ENCODE assay signal across 22 mouse cellular contexts in the genomic region with DNA sequence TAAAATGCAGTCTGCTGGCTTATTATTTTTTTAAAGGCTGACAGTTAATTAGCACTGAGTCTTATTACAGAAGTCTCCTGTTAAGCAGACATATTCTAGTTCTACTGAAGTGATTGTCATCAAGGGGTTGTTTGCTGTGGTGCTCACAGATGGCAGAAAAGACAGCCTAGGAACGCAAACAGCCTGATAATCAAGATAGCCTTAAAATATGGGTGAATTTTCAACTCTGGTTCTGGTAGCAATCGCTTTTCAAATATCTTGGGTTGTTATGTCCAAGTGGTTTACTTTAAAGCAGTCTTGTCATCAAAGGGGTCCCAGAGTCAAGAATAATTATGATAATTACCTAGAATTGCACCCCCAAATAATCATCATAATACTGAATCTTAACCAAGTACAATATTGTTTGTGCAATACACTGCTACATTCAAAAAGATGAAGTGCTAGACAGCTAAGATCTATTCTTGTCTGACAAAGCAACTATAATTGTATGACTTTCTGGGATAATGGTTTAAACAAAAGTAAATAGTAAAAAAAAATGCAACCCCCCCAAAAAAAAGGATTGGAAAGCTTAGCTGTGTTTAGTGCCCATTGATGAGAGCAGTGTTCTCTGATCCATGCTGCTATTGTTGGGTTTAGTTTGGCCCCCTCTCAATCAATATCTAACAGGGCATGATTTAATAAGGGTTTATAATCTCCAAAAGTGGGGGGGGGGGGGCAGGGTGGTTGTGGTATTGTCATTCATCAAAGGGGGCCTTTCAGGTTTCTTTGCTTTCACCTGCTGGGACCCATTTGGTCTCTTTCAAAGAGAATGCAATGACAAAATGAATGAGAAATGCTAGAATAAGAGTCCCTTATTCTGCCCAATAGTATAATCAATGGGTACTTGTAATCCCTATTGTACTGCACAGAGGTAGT.
A peak's percentile ranks its signal among the peaks of the same experiment; 100 is the strongest.
DNase-seq lines count a peak whose midpoint lies in the region; ATAC-seq and TF ChIP-seq lines count a peak whose summit lies in the region.
"Had no signal": no experiment of that assay in that cellular context is flagged by ENCODE, and none has a peak within 500 bp of the region (broad histone marks: within the 10 kb centered on the region; RNA-seq: fewer than 3 reads in every experiment).

No protein-coding gene starts in this region.

- H3K27ac ChIP-seq in midbrain, embryonic 11.5 days (ENCODE audit: low read depth, low read length): no peak overlapping the region
- no peak overlapping the region for H3K27ac ChIP-seq in midbrain, embryonic 10.5 days (replicated peaks)
- H3K27ac ChIP-seq in forebrain, embryonic 10.5 days: peak overlapping the region; percentile 85
- peak overlapping the region; percentile 88 for H3K27ac ChIP-seq in forebrain, postnatal 0 days (ENCODE audit: low read depth, low read length)
- H3K27ac ChIP-seq: embryonic facial prominence, embryonic 12.5 days; heart, embryonic 13.5 days; hindbrain, embryonic 15.5 days; intestine, embryonic 15.5 days; kidney, embryonic 15.5 days; limb, embryonic 15.5 days; liver, embryonic 15.5 days had no signal

- peak; percentile 48 for ATAC-seq in midbrain, embryonic 11.5 days (ENCODE audit: low FRiP score)
- peak; percentile 86 for ATAC-seq in forebrain, postnatal 0 days
- ATAC-seq: activated CD4-positive, CD25-positive, alpha-beta regulatory T cell, adult 4 months; CD4-positive, CD25-positive, alpha-beta regulatory T cell, adult 4 months; intestine, embryonic 15.5 days; Patski had no signal

- no peaks in the 10 kb centered on the region for H3K4me1 ChIP-seq in midbrain, embryonic 11.5 days (ENCODE audit: control insufficient read depth, insufficient read depth, low read length)
- H3K4me1 ChIP-seq in midbrain, embryonic 10.5 days: no peaks in the 10 kb centered on the region; the same call in 1 of the 2 replicates
- H3K4me1 ChIP-seq in forebrain, embryonic 10.5 days: peaks cover 79% of the 10 kb centered on the region
- peaks cover 16% of the 10 kb centered on the region for H3K4me1 ChIP-seq in forebrain, postnatal 0 days (ENCODE audit: insufficient read depth)
- H3K4me1 ChIP-seq: embryonic facial prominence, embryonic 12.5 days; heart, embryonic 13.5 days; intestine, embryonic 15.5 days; kidney, embryonic 15.5 days; limb, embryonic 15.5 days; liver, embryonic 15.5 days had no signal

- 65% methylated on average over 2 of the region's 2 CpGs for WGBS in midbrain, embryonic 11.5 days
- WGBS in midbrain, embryonic 10.5 days: 61% methylated on average over 2 of the region's 2 CpGs
- WGBS in forebrain, embryonic 10.5 days: 43% methylated on average over 2 of the region's 2 CpGs
- 19% methylated on average over 2 of the region's 2 CpGs for WGBS in forebrain, postnatal 0 days

- no peaks in the 10 kb centered on the region for H3K27me3 ChIP-seq in midbrain, embryonic 11.5 days (ENCODE audit: control insufficient read depth, insufficient read depth, low read length)
- peaks cover 15% of the 10 kb centered on the region for H3K27me3 ChIP-seq in midbrain, embryonic 10.5 days (ENCODE audit: low read depth, poor library complexity, severe bottlenecking)
- peaks cover 30% of the 10 kb centered on the region for H3K27me3 ChIP-seq in forebrain, embryonic 10.5 days (ENCODE audit: poor library complexity, severe bottlenecking)
- no peaks in the 10 kb centered on the region for H3K27me3 ChIP-seq in forebrain, postnatal 0 days (ENCODE audit: insufficient read depth, low read length)
- H3K27me3 ChIP-seq: embryonic facial prominence, embryonic 12.5 days; hindbrain, embryonic 15.5 days; intestine, embryonic 15.5 days; limb, embryonic 15.5 days; liver, embryonic 15.5 days had no signal

- H3K9ac ChIP-seq in midbrain, embryonic 11.5 days (ENCODE audit: low read length): no peak overlapping the region
- H3K9ac ChIP-seq in forebrain, postnatal 0 days: peak overlapping the region; percentile 14; the same call in 1 of the 2 replicates
- H3K9ac ChIP-seq: embryonic facial prominence, embryonic 12.5 days; heart, embryonic 13.5 days; hindbrain, embryonic 15.5 days; intestine, embryonic 15.5 days; kidney, embryonic 15.5 days; limb, embryonic 15.5 days; liver, embryonic 15.5 days had no signal

- no peak overlapping the region for H3K4me2 ChIP-seq in midbrain, embryonic 11.5 days
- H3K4me2 ChIP-seq in forebrain, postnatal 0 days (ENCODE audit: low read depth): no peak overlapping the region
- H3K4me2 ChIP-seq: embryonic facial prominence, embryonic 12.5 days; heart, embryonic 13.5 days; hindbrain, embryonic 15.5 days; intestine, embryonic 15.5 days; kidney, embryonic 15.5 days; limb, embryonic 15.5 days; liver, embryonic 15.5 days had no signal

- H3K4me3 ChIP-seq in midbrain, embryonic 11.5 days (ENCODE audit: low read depth, low read length): no peak overlapping the region
- H3K4me3 ChIP-seq in midbrain, embryonic 10.5 days: no peak overlapping the region
- no peak overlapping the region for H3K4me3 ChIP-seq in forebrain, embryonic 10.5 days
- H3K4me3 ChIP-seq in forebrain, postnatal 0 days (ENCODE audit: low read depth, low read length): no peak overlapping the region
- H3K4me3 ChIP-seq: embryonic facial prominence, embryonic 12.5 days; erythroblast, embryonic 14.5 days; heart, embryonic 13.5 days; hindbrain, embryonic 15.5 days; intestine, embryonic 15.5 days; kidney, embryonic 15.5 days; limb, embryonic 15.5 days; liver, embryonic 15.5 days had no signal

- no peak for TF ChIP-seq CTCF in forebrain, postnatal 0 days (IDR thresholded peaks at IDR 0.05; ENCODE audit: low read depth)

- H3K9me3 ChIP-seq in midbrain, embryonic 11.5 days (ENCODE audit: control insufficient read depth, low read length): no peaks in the 10 kb centered on the region
- no peaks in the 10 kb centered on the region for H3K9me3 ChIP-seq in midbrain, embryonic 10.5 days (replicated peaks)
- H3K9me3 ChIP-seq in forebrain, embryonic 10.5 days: no peaks in the 10 kb centered on the region
- no peaks in the 10 kb centered on the region for H3K9me3 ChIP-seq in forebrain, postnatal 0 days (ENCODE audit: low read length)
- H3K9me3 ChIP-seq: embryonic facial prominence, embryonic 12.5 days; heart, embryonic 13.5 days; hindbrain, embryonic 15.5 days; intestine, embryonic 15.5 days; kidney, embryonic 15.5 days; limb, embryonic 15.5 days; liver, embryonic 15.5 days had no signal

- H3K36me3 ChIP-seq in midbrain, embryonic 11.5 days (ENCODE audit: control insufficient read depth, insufficient read depth, low read length): no peaks in the 10 kb centered on the region
- H3K36me3 ChIP-seq in midbrain, embryonic 10.5 days: no peaks in the 10 kb centered on the region
- H3K36me3 ChIP-seq in forebrain, embryonic 10.5 days (replicated peaks): no peaks in the 10 kb centered on the region
- no peaks in the 10 kb centered on the region for H3K36me3 ChIP-seq in forebrain, postnatal 0 days (ENCODE audit: insufficient read depth)
- H3K36me3 ChIP-seq: embryonic facial prominence, embryonic 12.5 days; heart, embryonic 13.5 days; hindbrain, embryonic 15.5 days; intestine, embryonic 15.5 days; kidney, embryonic 15.5 days; limb, embryonic 15.5 days; liver, embryonic 15.5 days had no signal

- peak; percentile 29 for DNase-seq in cerebellum, adult 8-10 months
- no peak for DNase-seq in cerebellum, postnatal 4 days (ENCODE audit: low spot score in 2 of 2)
- DNase-seq in midbrain, embryonic 11.5 days (ENCODE audit: low spot score, missing footprints): no peak
- DNase-seq in midbrain, embryonic 10.5 days (ENCODE audit: low spot score): no peak
- DNase-seq in forebrain, embryonic 10.5 days (ENCODE audit: extremely low spot score, low spot score): peak; percentile 52
- DNase-seq in forebrain, postnatal 0 days: peak; percentile 77
- no peak for DNase-seq in right cerebral cortex, postnatal 25 days
- DNase-seq: adrenal gland, postnatal 14 days; gastrocnemius, postnatal 14 days; heart, adult 18-20 months; thymus, postnatal 14 days had no signal

Comparison
In these comparisons a context has a peak if more than half of its experiments do, and no peak if none do; other contexts are left out.
1. DNase-seq: peak in cerebellum, adult 8-10 months (single experiment), forebrain, embryonic 10.5 days (single experiment) and forebrain, postnatal 0 days (single experiment); none in cerebellum, postnatal 4 days (0 of 2), midbrain, embryonic 11.5 days (single experiment), midbrain, embryonic 10.5 days (single experiment) and right cerebral cortex, postnatal 25 days (single experiment).
2. H3K27ac ChIP-seq: peak in forebrain, embryonic 10.5 days (single experiment) and forebrain, postnatal 0 days (single experiment); none in midbrain, embryonic 11.5 days (single experiment) and midbrain, embryonic 10.5 days (single experiment).